Mouse (Mus musculus) CH12.LX (cell line): ENCODE results near the gene Prep. TPM values are rescaled to one million over a fixed set of nuclear protein-coding genes. Genes with fewer than 3 reads are reported as not detected.

Experiments
- DNase-seq: peaks from one replicate; pipeline ENCODE4 v3.0.0-alpha.2; 2013; ENCODE audit errors: extremely low read depth
- H3K27ac ChIP-seq: 2 replicates; pipeline ENCODE4 v1.5.1; 2012; ENCODE audit warnings: low read depth, mild to moderate bottlenecking, control low read depth, moderate library complexity; ENCODE audit not compliant: insufficient read depth
- H3K27me3 ChIP-seq: replicated peaks from 2 replicates; pipeline ENCODE3; 2012; ENCODE audit warnings: inconsistent platforms
- H3K36me3 ChIP-seq, 2 experiments: replicated peaks in 1 of 2; 2 replicates each; pipeline versions ENCODE3 to v1.6.1; 2012; ENCODE audit warnings: inconsistent platforms in 1 of 2, low read length in 1 of 2, mild to moderate bottlenecking in 1 of 2, mixed read lengths in 1 of 2, moderate library complexity in 1 of 2; ENCODE audit not compliant: control insufficient read depth in 1 of 2, insufficient read depth in 1 of 2
- H3K4me1 ChIP-seq, 2 experiments: 2 replicates each; pipeline ENCODE4 v1.6.1; 2012; ENCODE audit warnings: inconsistent platforms in 1 of 2, moderate library complexity in 1 of 2; ENCODE audit not compliant: insufficient read depth in 2 of 2, control insufficient read depth in 1 of 2
- H3K4me2 ChIP-seq: 2 replicates; pipeline ENCODE4 v1.6.1; 2012; ENCODE audit warnings: low read depth, mild to moderate bottlenecking, control low read depth; ENCODE audit not compliant: poor library complexity, insufficient read depth, severe bottlenecking
- H3K4me3 ChIP-seq, 3 experiments: fragments of 150-350 bp in 1 of 3; sonication (generic) in 1 of 3; replicated peaks in 1 of 3; 2 replicates each; pipeline versions ENCODE3 to v1.5.1; 2011 to 2012; ENCODE audit warnings: low read depth in 2 of 3, low read length in 2 of 3, mild to moderate bottlenecking in 2 of 3, moderate library complexity in 2 of 3, control low read depth in 1 of 3, improper control_type of control experiment in 1 of 3, inconsistent platforms in 1 of 3, mixed read lengths in 1 of 3; ENCODE audit not compliant: poor library complexity in 1 of 3
- H3K79me2 ChIP-seq: replicated peaks from 2 replicates; pipeline ENCODE4 v1.6.1; 2012; ENCODE audit warnings: mild to moderate bottlenecking, moderate library complexity; ENCODE audit not compliant: control insufficient read depth, poor library complexity, insufficient read depth, severe bottlenecking; ENCODE audit errors: extremely low read depth
- H3K9ac ChIP-seq: 2 replicates; pipeline ENCODE4 v1.6.1; 2012; ENCODE audit warnings: low read depth, mild to moderate bottlenecking, control low read depth, moderate library complexity; ENCODE audit not compliant: insufficient read depth
- H3K9me3 ChIP-seq: replicated peaks from 2 replicates; pipeline ENCODE3; 2012; ENCODE audit warnings: low read length, inconsistent platforms, mixed read lengths
- CTCF ChIP-seq, 2 experiments: IDR thresholded peaks in 1 of 2; conservative IDR thresholded peaks in 1 of 2; 2 replicates each; pipeline ENCODE4 v1.5.1; 2011 to 2012; ENCODE audit warnings: low read depth in 2 of 2, low read length in 2 of 2, improper control_type of control experiment in 1 of 2, inconsistent platforms in 1 of 2, mild to moderate bottlenecking in 1 of 2, moderate library complexity in 1 of 2
- ELF1 ChIP-seq: IDR thresholded peaks from 2 replicates; pipeline ENCODE4 v1.6.1; 2014; ENCODE audit warnings: low read depth, mild to moderate bottlenecking, inconsistent platforms, low read length, improper control_type of control experiment
- ETS1 ChIP-seq: conservative IDR thresholded peaks from 2 replicates; pipeline ENCODE4 v1.6.1; 2012; ENCODE audit warnings: low read depth, mild to moderate bottlenecking, inconsistent platforms, low read length, improper control_type of control experiment, moderate library complexity
- JUND ChIP-seq: conservative IDR thresholded peaks from 2 replicates; pipeline ENCODE4 v1.6.1; 2011; ENCODE audit warnings: low read depth, low read length, improper control_type of control experiment
- KAT2A ChIP-seq: IDR thresholded peaks from 2 replicates; pipeline ENCODE4 v1.6.1; 2012; ENCODE audit warnings: low read length, improper control_type of control experiment, inconsistent platforms; ENCODE audit not compliant: insufficient replicate concordance
- MAFK ChIP-seq: IDR thresholded peaks from 2 replicates; pipeline ENCODE4 v1.6.1; 2011; ENCODE audit warnings: low read length, improper control_type of control experiment; ENCODE audit not compliant: insufficient replicate concordance
- MXI1 ChIP-seq: IDR thresholded peaks from 2 replicates; pipeline ENCODE4 v1.6.1; 2011; ENCODE audit warnings: mild to moderate bottlenecking, low read depth, low read length, improper control_type of control experiment
- NELFE ChIP-seq: IDR thresholded peaks from 2 replicates; pipeline ENCODE4 v1.6.1; 2011; ENCODE audit warnings: low read depth, low read length, improper control_type of control experiment
- NRF1 ChIP-seq: IDR thresholded peaks from 2 replicates; pipeline ENCODE4 v1.6.1; 2014; ENCODE audit warnings: low read depth, mild to moderate bottlenecking, inconsistent platforms, low read length, improper control_type of control experiment, moderate library complexity
- PAX5 ChIP-seq: IDR thresholded peaks from 2 replicates; pipeline ENCODE4 v1.6.1; 2012; ENCODE audit warnings: low read length, inconsistent platforms, mixed read lengths
- POLR2A ChIP-seq: IDR thresholded peaks from 2 replicates; pipeline ENCODE4 v1.6.1; 2011; ENCODE audit warnings: low read depth, mild to moderate bottlenecking, improper control_type of control experiment, low read length
- POLR2AphosphoS2 ChIP-seq: IDR thresholded peaks from 2 replicates; pipeline ENCODE4 v1.6.1; 2011; ENCODE audit warnings: low read depth, low read length, improper control_type of control experiment
- RCOR1 ChIP-seq: conservative IDR thresholded peaks from 2 replicates; pipeline ENCODE4 v1.6.1; 2012; ENCODE audit warnings: low read depth, mild to moderate bottlenecking, inconsistent platforms, low read length, improper control_type of control experiment
- TCF12 ChIP-seq: IDR thresholded peaks from 2 replicates; pipeline ENCODE4 v1.6.1; 2014; ENCODE audit warnings: low read depth, mild to moderate bottlenecking, inconsistent platforms, low read length, improper control_type of control experiment
- ZMIZ1 ChIP-seq: IDR thresholded peaks from 2 replicates; pipeline ENCODE4 v1.6.1; 2012; ENCODE audit warnings: low read depth, mild to moderate bottlenecking, inconsistent platforms, low read length, improper control_type of control experiment
- dilution Hi-C: fragments of 300-500 bp; cut with MboI; formaldehyde crosslinking; loops from 2 replicates; pipeline ENCODE4 v1.14.3; 2020; ENCODE audit warnings: low sequenced_read_pairs; ENCODE audit not compliant: extremely low pct_unique_long_range_greater_than_20kb, extremely low pct_ligation_motif_present
- in situ Hi-C: fragments of 300-500 bp; cut with MboI; formaldehyde crosslinking; loops from 3 replicates; pipeline ENCODE4 v1.14.3; 2019; ENCODE audit warnings: low sequenced_read_pairs, low pct_ligation_motif_present, low pct_unique_long_range_greater_than_20kb, mixed read lengths
- polyA plus RNA-seq: library from polyadenylated mRNA; unstranded; fragments of >175 nt; gene quantifications from 2 replicates; pipeline ENCODE4 v1.2.1, GENCODE M21; 2012; ENCODE audit warnings: low read depth; ENCODE audit not compliant: insufficient read length
- total RNA-seq, 2 experiments: library from RNA; depleted of rRNA; stranded (reverse); fragments of 300-350 nt in 1 of 2; fragments of >200 nt in 1 of 2; gene quantifications; 2 replicates each; pipeline ENCODE4 v1.2.3; 2012 to 2014

The Prep gene
- total and polyA plus RNA-seq, 3 experiments, result 17.6 to 28.2 (median 25.7) TPM

DNA sequence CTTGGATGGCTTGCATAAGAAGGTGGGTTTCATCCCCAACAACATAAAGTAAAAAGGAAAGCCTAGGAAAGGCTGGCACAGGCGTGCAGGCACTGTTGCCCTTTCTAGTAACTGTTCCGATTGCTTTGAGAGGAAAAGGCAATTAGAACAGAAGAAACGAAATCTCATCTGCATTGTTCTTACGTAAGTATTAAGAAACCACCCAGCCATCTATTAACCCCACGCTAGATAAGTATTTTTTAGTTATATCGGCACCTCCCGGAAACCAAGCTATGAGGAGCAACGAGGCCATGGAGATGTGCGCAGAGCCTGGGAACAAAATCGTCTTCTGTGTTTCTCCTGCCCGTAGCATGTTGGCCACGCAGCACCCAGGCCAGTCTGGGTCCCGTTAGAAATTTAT is 49.7 kb upstream of the Prep start:
- Histone ChIP-seq H3K4me1 (peaks cover 0 to 12% of the 10 kb centered on the region in 2 experiments; a peak in 1 of 4 replicates), H3K27ac (no peak overlapping the region), H3K36me3 (no peaks in the 10 kb centered on the region), H3K27me3 (no peaks in the 10 kb centered on the region), H3K9me3 (no peaks in the 10 kb centered on the region), H3K79me2 (no peaks in the 10 kb centered on the region), H3K4me3 (no peak overlapping the region), H3K4me2 (peak overlapping the region; percentile 4; the same call in 1 of the 2 replicates)
- in situ Hi-C loops (loop anchor here (25.0 kb wide), 1 partner anchor 255 kb away; no protein-coding TSS in a partner anchor), dilution Hi-C loops (no loop called here)
- DNase-seq, result no peak
- TF ChIP-seq ZMIZ1, result no peak
- TF ChIP-seq KAT2A, result no peak
- TF ChIP-seq MXI1, result no peak
- no peak for TF ChIP-seq RCOR1
- TF ChIP-seq TCF12, result no peak
- TF ChIP-seq CTCF (conservative IDR thresholded peaks at IDR 0.05 in 1 of 2, IDR thresholded peaks at IDR 0.05 in 1 of 2; ENCODE audit: low read depth in 2 of 2, low read length in 2 of 2), result no peak
- TF ChIP-seq PAX5, result no peak
- TF ChIP-seq NRF1, result no peak
- no peak for TF ChIP-seq POLR2AphosphoS2
- TF ChIP-seq, all 38 proteins: peak for 0
- no peak overlapping the region for H3K9ac ChIP-seq

DNA sequence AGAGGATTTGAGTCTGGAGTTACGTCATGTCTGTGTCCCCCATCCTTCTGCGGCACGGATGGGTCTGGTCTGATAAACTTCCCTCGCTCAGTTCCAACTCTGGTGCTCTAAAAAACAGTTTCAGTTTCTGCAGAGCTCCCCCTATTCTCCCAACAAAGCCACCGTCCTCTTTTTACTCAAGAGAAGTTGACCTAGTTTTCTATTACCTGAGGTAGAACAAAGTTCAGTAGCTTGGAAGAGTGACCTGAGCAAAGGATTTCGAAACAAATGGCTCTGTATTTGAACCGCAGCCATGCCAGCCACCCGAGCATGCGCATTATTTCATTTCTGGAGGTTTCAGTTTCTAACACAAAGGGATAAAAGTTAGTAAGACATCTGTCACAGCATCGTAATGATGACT is 49.2 kb upstream of the Prep start:
- in situ Hi-C loops, result loop anchor here (25.0 kb wide), 1 partner anchor 256 kb away; no protein-coding TSS in a partner anchor
- dilution Hi-C loops, result no loop called here
- no peak overlapping the region for H3K27ac ChIP-seq
- TF ChIP-seq ETS1, result 0 out of 2 replicates have a peak, but pooled peaks have one; percentile 17
- TF ChIP-seq ELF1, result no peak
- TF ChIP-seq MAFK, result no peak
- peak; percentile 77 for TF ChIP-seq NRF1
- TF ChIP-seq, all 38 proteins: peak for 2
- no peaks in the 10 kb centered on the region for H3K27me3 ChIP-seq
- H3K9me3 ChIP-seq, result no peaks in the 10 kb centered on the region
- H3K4me2 ChIP-seq, result peak overlapping the region; percentile 4; the same call in 1 of the 2 replicates
- H3K4me1 ChIP-seq, result peaks cover 0 to 12% of the 10 kb centered on the region in 2 experiments; a peak in 1 of 4 replicates
- no peaks in the 10 kb centered on the region for H3K79me2 ChIP-seq
- no peaks in the 10 kb centered on the region for H3K36me3 ChIP-seq
- DNase-seq, result no peak
- no peak overlapping the region for H3K9ac ChIP-seq
- no peak overlapping the region for H3K4me3 ChIP-seq

- H3K4me3 ChIP-seq, result no peak overlapping the region
- peak overlapping the region; percentile 72 for H3K4me2 ChIP-seq
Observed at GRCm38 (mm10) chr10:45019418-45019817, 47.6 kb upstream of the Prep start.

More at GRCm38 (mm10) chr10:45019418-45019817, 47.6 kb upstream of the Prep start:
- TF ChIP-seq NELFE (no peak), POLR2A (no peak), JUND (0 out of 2 replicates have a peak, but pooled peaks have one; percentile 8)
- TF ChIP-seq, all 38 proteins: peak for 1
- dilution Hi-C loops, result no loop called here
- H3K79me2 ChIP-seq, result no peaks in the 10 kb centered on the region
- H3K27ac ChIP-seq, result peak overlapping the region; percentile 36; the same call in 1 of the 2 replicates
- H3K9me3 ChIP-seq, result no peaks in the 10 kb centered on the region
- in situ Hi-C loops, result loop anchor here (25.0 kb wide), 1 partner anchor 257 kb away; no protein-coding TSS in a partner anchor
- H3K36me3 ChIP-seq, result no peaks in the 10 kb centered on the region
- no peak for DNase-seq
- H3K9ac ChIP-seq, result peak overlapping the region; percentile 35
- H3K27me3 ChIP-seq, result no peaks in the 10 kb centered on the region
- H3K4me1 ChIP-seq, result peaks cover 0 to 12% of the 10 kb centered on the region in 2 experiments; a peak in 1 of 4 replicates
